Mouse (Mus musculus) liver, postnatal 0 days (tissue): Measurements from ENCODE around the gene Lrrc39.

Source experiments
- CTCF ChIP-seq: sonication (generic); IDR thresholded peaks from 2 replicates; pipeline ENCODE4 v1.5.1; 2016; ENCODE audit warnings: antibody characterized with exemption, low read depth
- EP300 ChIP-seq: IDR thresholded peaks from 2 replicates; pipeline ENCODE4 v1.6.1; 2016; ENCODE audit warnings: antibody characterized with exemption, low read depth, mild to moderate bottlenecking

GRCm38 (mm10) chr3:116520141-116520761 is 42.5 kb upstream of the Lrrc39 start:
- TF ChIP-seq CTCF = no peak
- no peak for TF ChIP-seq EP300
